Mouse (Mus musculus) heart, embryonic 14.5 days (tissue): ENCODE data around the gene Zmym4. TPM values are rescaled to one million over a fixed set of nuclear protein-coding genes. Genes with fewer than 3 reads are reported as not detected.

Source experiments
- ATAC-seq: fragments of 200-750 bp; cut with Nextera tagmentation; 2 replicates; pipeline ENCODE4 v1.8.0; 2017; ENCODE audit warnings: low read depth, moderate TSS enrichment; ENCODE audit not compliant: insufficient number of reproducible peaks, insufficient read depth, low FRiP score
- H3K27ac ChIP-seq, 2 experiments: fragments of 200-500 bp in 1 of 2; fragments of 300-500 bp in 1 of 2; sonication (generic) in 1 of 2; replicated peaks in 1 of 2; 2 replicates each; pipeline ENCODE4 v1.5.1; 2012 to 2014; ENCODE audit warnings: low read depth in 2 of 2, low read length in 2 of 2, control low read depth in 1 of 2, mild to moderate bottlenecking in 1 of 2, mixed read lengths in 1 of 2; ENCODE audit not compliant: control insufficient read depth in 1 of 2, insufficient read depth in 1 of 2
- H3K27me3 ChIP-seq: fragments of 300-500 bp; sonication (generic); 2 replicates; pipeline ENCODE4 v1.6.1; 2014; ENCODE audit warnings: mild to moderate bottlenecking, low read length, control low read depth; ENCODE audit not compliant: control insufficient read depth, insufficient read depth
- H3K36me3 ChIP-seq: fragments of 300-500 bp; sonication (generic); 2 replicates; pipeline ENCODE4 v1.6.1; 2014; ENCODE audit warnings: mild to moderate bottlenecking, control low read depth, low read length, mixed read lengths; ENCODE audit not compliant: control insufficient read depth, insufficient read depth
- H3K4me1 ChIP-seq, 2 experiments: fragments of 200-500 bp in 1 of 2; fragments of 300-500 bp in 1 of 2; sonication (generic) in 1 of 2; 2 replicates each; pipeline ENCODE4 v1.6.1; 2012 to 2014; ENCODE audit warnings: low read length in 2 of 2, control low read depth in 1 of 2, mixed read lengths in 1 of 2; ENCODE audit not compliant: control insufficient read depth in 2 of 2, insufficient read depth in 2 of 2
- H3K4me2 ChIP-seq: fragments of 300-500 bp; sonication (generic); 2 replicates; pipeline ENCODE4 v1.6.1; 2014; ENCODE audit warnings: mild to moderate bottlenecking, low read length
- H3K4me3 ChIP-seq, 2 experiments: fragments of 200-500 bp in 1 of 2; fragments of 300-500 bp in 1 of 2; sonication (generic) in 1 of 2; 2 replicates each; pipeline ENCODE4 v1.5.1; 2012 to 2014; ENCODE audit warnings: low read length in 2 of 2, mild to moderate bottlenecking in 2 of 2, control low read depth in 1 of 2, low read depth in 1 of 2, moderate library complexity in 1 of 2; ENCODE audit not compliant: control insufficient read depth in 1 of 2, insufficient read depth in 1 of 2
- H3K9ac ChIP-seq: fragments of 300-500 bp; sonication (generic); 2 replicates; pipeline ENCODE4 v1.6.1; 2014; ENCODE audit warnings: mild to moderate bottlenecking, low read length
- H3K9me3 ChIP-seq: fragments of 300-500 bp; sonication (generic); 2 replicates; pipeline ENCODE4 v1.6.1; 2016; ENCODE audit warnings: low read length, control low read depth; ENCODE audit not compliant: control insufficient read depth
- whole genome bisulfite sequencing: fragments of 180-500 bp; shearing (Covaris S2); extraction: QIAGEN DNeasy Blood & Tissue Kit; methylation state at CpG from one replicate; pipeline ENCODE4 v1.1.7; 2014; 5-methylcytosine and 5-hydroxymethylcytosine counted together
- polyA plus RNA-seq: library from polyadenylated mRNA; unstranded; fragments of >200 nt; fragmentation: Nextera tagmentation; extraction: Ambion mirVana; gene quantifications from 2 replicates; pipeline ENCODE4 v1.2.1, GENCODE M21; 2014

The Zmym4 gene
- polyA plus RNA-seq, 1 experiment from 2014 or later = 17.8 TPM

- no peak overlapping the region for H3K4me2 ChIP-seq
- peaks cover 3 to 5% of the 10 kb centered on the region in 2 experiments; a peak in 3 of 4 replicates for H3K4me1 ChIP-seq
- H3K36me3 ChIP-seq = peaks cover 35% of the 10 kb centered on the region
- no peak overlapping the region for H3K9ac ChIP-seq
- no peak for ATAC-seq
- no peaks in the 10 kb centered on the region for H3K27me3 ChIP-seq
- WGBS = 45% methylated on average over 5 of the region's 5 CpGs
- no peak overlapping the region for H3K4me3 ChIP-seq
- H3K9me3 ChIP-seq = no peaks in the 10 kb centered on the region
- H3K27ac ChIP-seq = no peak overlapping the region
These were observed 154.7 kb downstream of the Zmym4 start for GRCm38 (mm10) chr4:126813212-126813611.

Other genes starting within 250 kb of the Zmym4 start
- 0.09 TPM in 1 of 2 replicates, not detected in the other for gene Tfap2e, start 231.9 kb downstream of the Zmym4 start, polyA plus RNA-seq
- gene Ncdn, start 214.7 kb downstream of the Zmym4 start, polyA plus RNA-seq = 19.0 and 20.2 TPM in 2 replicates
- 22.3 and 23.0 TPM in 2 replicates for gene AU040320, start 214.6 kb downstream of the Zmym4 start, polyA plus RNA-seq
- 62.5 and 76.1 TPM in 2 replicates for gene Sfpq, start 53.2 kb upstream of the Zmym4 start, polyA plus RNA-seq
- gene Zmym1, start 93.0 kb upstream of the Zmym4 start, polyA plus RNA-seq = 15.0 and 18.2 TPM in 2 replicates
- gene Zmym6, start 109.2 kb upstream of the Zmym4 start, polyA plus RNA-seq = 15.3 and 15.7 TPM in 2 replicates
- 14.6 and 15.6 TPM in 2 replicates for gene Tmem35b, start 155.6 kb upstream of the Zmym4 start, polyA plus RNA-seq
- gene Dlgap3, start 201.1 kb upstream of the Zmym4 start, polyA plus RNA-seq = 0.57 and 0.74 TPM in 2 replicates